Mouse (Mus musculus): ENCODE measurements around the gene Kyat3. TPM values are rescaled to one million over a fixed set of nuclear protein-coding genes. Genes with fewer than 3 reads are reported as not detected.

The Kyat3 gene
- polyA plus RNA-seq, 1 experiment from 2014 or later: 14.0 TPM

DNA sequence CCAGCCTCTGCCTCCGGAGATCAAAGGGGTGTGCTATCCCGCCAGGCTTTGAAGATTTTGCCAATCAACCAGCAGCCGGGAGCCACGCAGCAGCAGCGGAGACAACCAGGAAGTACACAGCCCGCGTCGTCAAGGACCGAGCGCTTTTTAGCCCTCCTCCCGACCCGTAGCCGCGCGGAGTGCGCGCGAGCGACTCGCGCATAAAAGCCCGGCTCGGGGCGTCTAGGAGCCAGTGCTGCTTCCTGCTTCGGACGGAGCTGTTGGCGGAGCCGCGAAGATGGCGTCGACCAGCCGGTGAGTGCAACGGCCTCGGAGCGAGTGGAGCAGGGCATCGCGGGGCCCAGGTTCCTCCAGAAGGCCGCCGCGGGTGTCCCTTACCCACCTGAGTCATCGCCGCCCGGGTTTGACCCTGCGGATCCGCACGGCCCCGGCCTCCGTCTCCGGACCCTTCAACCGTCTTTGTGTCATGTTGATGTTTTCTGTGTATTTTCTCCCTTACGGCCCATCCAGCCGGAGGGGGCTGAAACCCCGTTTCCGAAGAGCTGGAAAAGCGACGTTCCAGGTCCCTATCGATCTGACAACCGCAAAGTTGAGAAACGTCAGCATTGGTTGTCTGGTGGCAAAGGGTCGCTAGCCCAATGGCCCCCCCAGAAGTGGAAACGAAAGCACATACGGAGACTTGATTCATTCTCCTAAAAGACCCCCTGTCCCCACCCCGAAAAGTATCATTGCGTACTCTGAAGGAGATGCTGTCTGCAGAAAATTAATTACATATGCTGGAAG lies 64.3 kb downstream of the Kyat3 start, which contains the start of gene Gtf2b:
Gene Gtf2b (plus strand): TSS at position 51 of the 783 bp plus-strand sequence.
- peak within 1 kb of the TSS; percentile 97 for H3K9ac ChIP-seq (ENCODE audit: low read length)
- under 1% methylated on average over 60 of the region's 64 CpGs for WGBS
- ATAC-seq (ENCODE audit: low read depth): peak; percentile 100
- H3K9me3 ChIP-seq (ENCODE audit: control insufficient read depth, low read length): no peaks in the 10 kb centered on the region; the same call in 1 of the 2 replicates
- H3K4me2 ChIP-seq (ENCODE audit: low read depth, low read length): peak within 1 kb of the TSS; percentile 87
- peak within 1 kb of the TSS; percentile 87 for H3K27ac ChIP-seq (ENCODE audit: low read length)
- H3K4me3 ChIP-seq (ENCODE audit: low read length): peak within 1 kb of the TSS; percentile 88
- peaks cover 10% of the 10 kb centered on the region; the same call in 1 of the 2 replicates for H3K4me1 ChIP-seq (replicated peaks; ENCODE audit: control insufficient read depth, insufficient read depth, low read length)
- no peaks in the 10 kb centered on the region for H3K27me3 ChIP-seq (ENCODE audit: control insufficient read depth, insufficient read depth, low read depth, low read length)
- no peaks in the 10 kb centered on the region for H3K36me3 ChIP-seq (ENCODE audit: control insufficient read depth, insufficient read depth, low read length)

- no peak for ATAC-seq (ENCODE audit: low read depth)
- peak overlapping the region; percentile 88 for H3K4me3 ChIP-seq (ENCODE audit: low read length)
- WGBS: 8% methylated on average over 10 of the region's 10 CpGs
- no peaks in the 10 kb centered on the region for H3K36me3 ChIP-seq (ENCODE audit: control insufficient read depth, insufficient read depth, low read length)
- peak overlapping the region; percentile 87 for H3K4me2 ChIP-seq (ENCODE audit: low read depth, low read length)
- peak overlapping the region; percentile 87 for H3K27ac ChIP-seq (ENCODE audit: low read length)
- H3K4me1 ChIP-seq (replicated peaks; ENCODE audit: control insufficient read depth, insufficient read depth, low read length): peaks cover 10% of the 10 kb centered on the region; the same call in 1 of the 2 replicates
- no peaks in the 10 kb centered on the region; the same call in 1 of the 2 replicates for H3K9me3 ChIP-seq (ENCODE audit: control insufficient read depth, low read length)
- no peaks in the 10 kb centered on the region for H3K27me3 ChIP-seq (ENCODE audit: control insufficient read depth, insufficient read depth, low read depth, low read length)
- peak overlapping the region; percentile 97 for H3K9ac ChIP-seq (ENCODE audit: low read length)
These were observed 64.9 kb downstream of the Kyat3 start for GRCm38 (mm10) chr3:142765778-142766165.

DNA sequence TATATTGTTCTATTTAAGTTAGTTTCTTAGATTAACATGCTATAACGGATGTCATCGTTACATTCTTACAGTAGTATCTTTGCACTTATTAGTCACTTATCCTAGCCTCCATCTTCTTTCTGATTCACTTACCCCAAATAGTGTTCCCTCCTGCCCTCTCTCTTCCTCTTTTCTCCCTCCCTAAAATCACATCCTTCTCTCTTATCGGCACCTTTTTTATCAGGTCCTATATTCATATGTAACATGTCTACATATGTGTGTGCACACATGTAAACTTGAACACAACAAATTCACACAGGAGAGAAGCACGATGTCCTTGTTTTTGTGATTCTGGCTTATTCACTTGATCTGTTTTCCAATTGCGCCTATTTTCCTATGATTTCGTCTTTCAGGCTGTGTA lies 67.6 kb downstream of the Kyat3 start:
- no peak overlapping the region for H3K9ac ChIP-seq (ENCODE audit: low read length)

DNA sequence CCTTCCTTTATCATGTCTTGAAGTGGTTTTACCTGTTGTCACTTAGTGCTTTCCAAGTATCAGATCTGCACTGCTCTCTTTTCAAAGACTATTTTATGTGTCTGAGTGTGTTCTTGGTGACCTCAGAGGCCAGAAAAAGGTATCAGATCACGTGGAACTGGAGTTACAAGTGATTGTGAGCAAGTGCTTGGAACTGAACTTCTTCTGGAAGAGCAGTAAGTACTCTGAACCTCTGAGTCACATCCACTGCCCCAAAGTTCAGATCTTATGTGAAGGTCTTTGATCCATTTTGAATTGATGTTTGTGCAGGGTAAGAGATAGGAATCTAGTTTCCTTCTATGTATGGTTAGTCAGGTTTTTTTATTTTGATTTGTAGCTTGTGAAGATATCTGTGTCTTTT lies 69.7 kb downstream of the Kyat3 start:
- 46% methylated on average over 1 of the region's 1 CpGs for WGBS
- ATAC-seq (ENCODE audit: low read depth): no peak
- H3K9me3 ChIP-seq (ENCODE audit: control insufficient read depth, low read length): no peaks in the 10 kb centered on the region
- peaks cover 8% of the 10 kb centered on the region for H3K36me3 ChIP-seq (ENCODE audit: control insufficient read depth, insufficient read depth, low read length)
- H3K4me1 ChIP-seq (replicated peaks; ENCODE audit: control insufficient read depth, insufficient read depth, low read length): peaks cover 19% of the 10 kb centered on the region
- H3K27ac ChIP-seq (ENCODE audit: low read length): no peak overlapping the region
- H3K9ac ChIP-seq (ENCODE audit: low read length): no peak overlapping the region
- no peaks in the 10 kb centered on the region for H3K27me3 ChIP-seq (ENCODE audit: control insufficient read depth, insufficient read depth, low read depth, low read length)
- H3K4me2 ChIP-seq (ENCODE audit: low read depth, low read length): no peak overlapping the region
- no peak overlapping the region for H3K4me3 ChIP-seq (ENCODE audit: low read length)

More for the DNA sequence above, 67.6 kb downstream of the Kyat3 start:
- peaks cover 15% of the 10 kb centered on the region for H3K4me1 ChIP-seq (replicated peaks; ENCODE audit: control insufficient read depth, insufficient read depth, low read length)
- H3K27ac ChIP-seq (ENCODE audit: low read length): no peak overlapping the region
- peaks cover 8% of the 10 kb centered on the region for H3K36me3 ChIP-seq (ENCODE audit: control insufficient read depth, insufficient read depth, low read length)
- H3K9me3 ChIP-seq (ENCODE audit: control insufficient read depth, low read length): no peaks in the 10 kb centered on the region; the same call in 1 of the 2 replicates
- no peaks in the 10 kb centered on the region for H3K27me3 ChIP-seq (ENCODE audit: control insufficient read depth, insufficient read depth, low read depth, low read length)
- 95% methylated on average over 6 of the region's 6 CpGs for WGBS
- no peak overlapping the region for H3K4me3 ChIP-seq (ENCODE audit: low read length)
- no peak for ATAC-seq (ENCODE audit: low read depth)
- H3K4me2 ChIP-seq (ENCODE audit: low read depth, low read length): no peak overlapping the region

DNA sequence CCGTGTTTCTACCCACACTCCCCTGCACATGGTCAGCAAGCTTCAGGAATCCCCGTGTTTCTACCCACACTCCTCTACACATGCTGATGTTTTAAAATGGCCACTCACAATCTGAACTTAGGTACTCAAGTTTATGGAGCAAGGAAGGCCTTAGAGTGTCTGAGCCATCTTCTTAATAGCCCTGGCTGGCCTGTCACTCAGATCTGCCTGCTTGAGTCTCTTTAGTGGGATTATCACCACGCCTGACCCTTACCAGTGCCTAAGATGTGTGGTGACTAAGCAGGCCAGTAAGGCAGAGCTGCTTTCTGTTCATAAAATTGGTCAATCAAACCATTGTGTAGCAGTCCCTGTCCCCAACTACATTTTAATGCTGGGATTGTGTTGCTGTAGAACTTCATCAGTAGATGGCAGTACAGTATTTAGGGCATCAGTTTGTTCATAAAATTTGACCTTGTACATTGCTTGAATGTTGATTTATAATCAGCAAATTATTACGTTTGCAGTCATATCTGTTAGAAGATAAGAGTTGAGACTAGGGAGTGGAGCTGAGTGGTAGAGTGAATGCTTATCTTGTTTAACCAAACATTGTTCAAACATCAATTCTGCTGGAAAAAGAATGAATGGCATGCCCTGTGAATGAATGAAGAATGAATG lies 72.8 kb downstream of the Kyat3 start:
- peaks cover 13% of the 10 kb centered on the region for H3K36me3 ChIP-seq (ENCODE audit: control insufficient read depth, insufficient read depth, low read length)
- no peak overlapping the region for H3K9ac ChIP-seq (ENCODE audit: low read length)
- H3K27me3 ChIP-seq (ENCODE audit: control insufficient read depth, insufficient read depth, low read depth, low read length): no peaks in the 10 kb centered on the region
- ATAC-seq (ENCODE audit: low read depth): peak; percentile 41
- no peak overlapping the region for H3K4me2 ChIP-seq (ENCODE audit: low read depth, low read length)
- H3K4me3 ChIP-seq (ENCODE audit: low read length): no peak overlapping the region
- no peaks in the 10 kb centered on the region for H3K9me3 ChIP-seq (ENCODE audit: control insufficient read depth, low read length)
- no peak overlapping the region for H3K27ac ChIP-seq (ENCODE audit: low read length)
- WGBS: 48% methylated on average over 4 of the region's 4 CpGs
- H3K4me1 ChIP-seq (replicated peaks; ENCODE audit: control insufficient read depth, insufficient read depth, low read length): peaks cover 9% of the 10 kb centered on the region

GRCm38 (mm10) chr3:142777227-142777626 lies 76.4 kb downstream of the Kyat3 start:
- Histone ChIP-seq H3K27ac (ENCODE audit: low read length) (no peak overlapping the region), H3K4me3 (ENCODE audit: low read length) (no peak overlapping the region), H3K27me3 (ENCODE audit: control insufficient read depth, insufficient read depth, low read depth, low read length) (no peaks in the 10 kb centered on the region), H3K36me3 (ENCODE audit: control insufficient read depth, insufficient read depth, low read length) (peaks cover 40% of the 10 kb centered on the region), H3K4me2 (ENCODE audit: low read depth, low read length) (no peak overlapping the region), H3K9ac (ENCODE audit: low read length) (no peak overlapping the region), H3K9me3 (ENCODE audit: control insufficient read depth, low read length) (no peaks in the 10 kb centered on the region), H3K4me1 (replicated peaks; ENCODE audit: control insufficient read depth, insufficient read depth, low read length) (peaks cover 9% of the 10 kb centered on the region)
- 81% methylated on average over 3 of the region's 3 CpGs for WGBS
- ATAC-seq (ENCODE audit: low read depth): no peak

GRCm38 (mm10) chr3:142786423-142787072 lies 85.7 kb downstream of the Kyat3 start:
- WGBS: 70% methylated on average over 2 of the region's 2 CpGs
- H3K9ac ChIP-seq (ENCODE audit: low read length): no peak overlapping the region
- ATAC-seq (ENCODE audit: low read depth): no peak
- no peak overlapping the region for H3K4me2 ChIP-seq (ENCODE audit: low read depth, low read length)
- no peak overlapping the region for H3K4me3 ChIP-seq (ENCODE audit: low read length)
- H3K36me3 ChIP-seq (ENCODE audit: control insufficient read depth, insufficient read depth, low read length): peaks cover 27% of the 10 kb centered on the region
- no peaks in the 10 kb centered on the region for H3K27me3 ChIP-seq (ENCODE audit: control insufficient read depth, insufficient read depth, low read depth, low read length)
- H3K27ac ChIP-seq (ENCODE audit: low read length): no peak overlapping the region
- H3K9me3 ChIP-seq (ENCODE audit: control insufficient read depth, low read length): no peaks in the 10 kb centered on the region
- H3K4me1 ChIP-seq (replicated peaks; ENCODE audit: control insufficient read depth, insufficient read depth, low read length): no peaks in the 10 kb centered on the region

DNA sequence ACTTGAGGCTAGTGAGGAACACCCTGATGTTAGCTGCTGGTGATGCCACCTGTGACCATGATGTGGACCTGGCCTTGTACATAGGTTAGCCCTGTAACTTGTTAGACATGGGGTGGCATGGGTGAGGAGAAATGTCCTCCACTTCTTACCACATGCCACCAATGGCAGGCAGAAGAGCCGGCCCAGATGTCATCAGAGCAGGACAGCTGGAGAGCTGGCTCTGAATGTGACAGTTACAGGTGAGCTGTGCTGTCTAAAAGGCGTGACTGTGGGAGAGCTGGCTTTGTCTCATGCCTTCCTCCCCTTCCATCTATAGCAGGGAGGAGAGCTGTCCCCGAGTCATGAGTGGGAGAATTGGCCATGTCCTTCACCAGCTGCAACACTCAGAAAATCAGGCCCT lies 94.7 kb downstream of the Kyat3 start:
- Histone ChIP-seq H3K27me3 (ENCODE audit: control insufficient read depth, insufficient read depth, low read depth, low read length) (no peaks in the 10 kb centered on the region), H3K4me3 (ENCODE audit: low read length) (no peak overlapping the region), H3K4me2 (ENCODE audit: low read depth, low read length) (no peak overlapping the region), H3K27ac (ENCODE audit: low read length) (no peak overlapping the region), H3K4me1 (replicated peaks; ENCODE audit: control insufficient read depth, insufficient read depth, low read length) (no peaks in the 10 kb centered on the region), H3K36me3 (ENCODE audit: control insufficient read depth, insufficient read depth, low read length) (peaks cover 26% of the 10 kb centered on the region), H3K9ac (ENCODE audit: low read length) (no peak overlapping the region), H3K9me3 (ENCODE audit: control insufficient read depth, low read length) (no peaks in the 10 kb centered on the region)
- ATAC-seq (ENCODE audit: low read depth): no peak
- 86% methylated on average over 3 of the region's 3 CpGs for WGBS
